Comparison of ENCODE assay signal across 7 mouse cellular contexts in the genomic region with DNA sequence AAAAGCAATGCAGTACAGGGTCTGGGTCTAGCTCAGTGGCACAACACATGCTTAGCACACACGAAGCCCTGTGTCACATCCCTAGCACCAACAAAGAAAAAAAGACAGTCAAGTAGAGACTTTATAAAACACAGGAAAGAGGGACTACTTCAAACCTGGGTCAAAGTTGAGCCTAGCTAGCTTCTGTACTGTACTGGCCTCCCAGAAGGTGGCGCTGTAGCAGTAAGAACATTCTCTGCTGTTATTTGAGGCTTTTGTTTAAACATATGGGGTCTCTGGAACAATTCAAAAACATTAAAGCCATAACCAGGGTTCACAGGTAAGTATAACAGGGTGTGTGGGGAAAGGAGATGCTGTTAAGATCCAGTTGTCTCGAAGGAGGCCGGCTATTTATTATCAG. TPM values are rescaled to one million over a fixed set of nuclear protein-coding genes. Genes with fewer than 3 reads are reported as not detected.
DNase-seq lines count a peak whose midpoint lies in the region; ATAC-seq and TF ChIP-seq lines count a peak whose summit lies in the region.

No protein-coding gene starts in this region.

- TF ChIP-seq POLR2A in CH12.LX (IDR thresholded peaks at IDR 0.05; ENCODE audit: low read depth, low read length) = no peak

- no peak overlapping the region for H3K27ac ChIP-seq in kidney, embryonic 14.5 days (ENCODE audit: low read depth, low read length)
- no peak overlapping the region for H3K27ac ChIP-seq in CH12.LX (ENCODE audit: insufficient read depth, low read depth)
- H3K27ac ChIP-seq in embryonic facial prominence, embryonic 11.5 days (replicated peaks; ENCODE audit: low read depth, low read length) = no peak overlapping the region

- DNase-seq in kidney, adult 9 months = peak; percentile 33
- DNase-seq in CH12.LX (ENCODE audit: extremely low read depth) (peak; percentile 27), MN1 (ENCODE audit: low spot score) (peak; percentile 17)
- DNase-seq in embryonic facial prominence, embryonic 11.5 days (ENCODE audit: low spot score) = peak; percentile 66
- DNase-seq in retina, postnatal 1 day = peak; percentile 55
- no peak for DNase-seq in spleen, adult 18-20 months

- dilution Hi-C loops in CH12.LX (cut with MboI; ENCODE audit: extremely low pct_ligation_motif_present, extremely low pct_unique_long_range_greater_than_20kb, low sequenced_read_pairs) = no loop called here

- in situ Hi-C loops in CH12.LX (cut with MboI; ENCODE audit: low pct_ligation_motif_present, low pct_unique_long_range_greater_than_20kb, low sequenced_read_pairs) = loop anchor here (10.0 kb wide), 1 partner anchor 50 kb away; a partner anchor contains a TSS

- no peak overlapping the region for H3K4me2 ChIP-seq in kidney, embryonic 14.5 days (replicated peaks; ENCODE audit: low read depth, low read length)
- H3K4me2 ChIP-seq in CH12.LX (ENCODE audit: insufficient read depth, low read depth, poor library complexity, severe bottlenecking) = no peak overlapping the region
- no peak overlapping the region for H3K4me2 ChIP-seq in embryonic facial prominence, embryonic 11.5 days (ENCODE audit: low read depth, low read length)

- TF ChIP-seq RAD21 in CH12.LX (IDR thresholded peaks at IDR 0.05; ENCODE audit: low read depth, low read length) = peak; percentile 52

- TF ChIP-seq EP300 in CH12.LX (IDR thresholded peaks at IDR 0.05; ENCODE audit: low read length) = no peak

- no peak for ATAC-seq in kidney, embryonic 14.5 days (ENCODE audit: low FRiP score, low TSS enrichment)
- ATAC-seq in embryonic facial prominence, embryonic 11.5 days (replicated peaks; ENCODE audit: insufficient number of reproducible peaks, low FRiP score, low TSS enrichment, low read depth) = no peak

- H3K9me3 ChIP-seq in kidney, embryonic 14.5 days (ENCODE audit: control insufficient read depth, low read length) = no peaks in the 10 kb centered on the region
- H3K9me3 ChIP-seq in CH12.LX (replicated peaks; ENCODE audit: low read length) = no peaks in the 10 kb centered on the region
- H3K9me3 ChIP-seq in embryonic facial prominence, embryonic 11.5 days (replicated peaks; ENCODE audit: control insufficient read depth, low read length) = no peaks in the 10 kb centered on the region

- H3K36me3 ChIP-seq in kidney, embryonic 14.5 days (ENCODE audit: control insufficient read depth, insufficient read depth, low read length) = no peaks in the 10 kb centered on the region
- H3K36me3 ChIP-seq in CH12.LX (replicated peaks in 1 of 2; ENCODE audit: control insufficient read depth in 1 of 2, insufficient read depth in 1 of 2, low read length in 1 of 2) = peaks cover 2 to 21% of the 10 kb centered on the region in 2 experiments
- H3K36me3 ChIP-seq in embryonic facial prominence, embryonic 11.5 days (replicated peaks; ENCODE audit: control insufficient read depth, insufficient read depth, low read depth, low read length) = no peaks in the 10 kb centered on the region

- H3K4me3 ChIP-seq in kidney, embryonic 14.5 days (ENCODE audit: low read length) = no peak overlapping the region
- no peak overlapping the region for H3K4me3 ChIP-seq in CH12.LX (replicated peaks in 1 of 3; ENCODE audit: low read depth in 2 of 3, low read length in 2 of 3, poor library complexity in 1 of 3)
- H3K4me3 ChIP-seq in embryonic facial prominence, embryonic 11.5 days (ENCODE audit: low read depth, low read length) = no peak overlapping the region

- H3K4me1 ChIP-seq in kidney, embryonic 14.5 days (ENCODE audit: control insufficient read depth, insufficient read depth, low read length) = peaks cover 14% of the 10 kb centered on the region
- H3K4me1 ChIP-seq in CH12.LX (ENCODE audit: control insufficient read depth in 1 of 2, insufficient read depth in 2 of 2) = no peaks in the 10 kb centered on the region
- no peaks in the 10 kb centered on the region for H3K4me1 ChIP-seq in embryonic facial prominence, embryonic 11.5 days (ENCODE audit: control insufficient read depth, insufficient read depth, low read length)

- WGBS in kidney, embryonic 14.5 days = 56% methylated on average over 4 of the region's 4 CpGs
- 59% methylated on average over 4 of the region's 4 CpGs for WGBS in embryonic facial prominence, embryonic 11.5 days

- no peaks in the 10 kb centered on the region for H3K27me3 ChIP-seq in kidney, embryonic 14.5 days (ENCODE audit: control insufficient read depth, insufficient read depth, low read length)
- H3K27me3 ChIP-seq in CH12.LX (replicated peaks) = no peaks in the 10 kb centered on the region
- no peaks in the 10 kb centered on the region for H3K27me3 ChIP-seq in embryonic facial prominence, embryonic 11.5 days (ENCODE audit: control insufficient read depth, insufficient read depth, low read length)

- TF ChIP-seq CTCF in CH12.LX (conservative IDR thresholded peaks at IDR 0.05 in 1 of 2, IDR thresholded peaks at IDR 0.05 in 1 of 2; ENCODE audit: low read depth in 2 of 2, low read length in 2 of 2) = peak; percentile 55 to 69; a peak in 3 of 4 replicates

- H3K79me2 ChIP-seq in CH12.LX (replicated peaks; ENCODE audit: control insufficient read depth, extremely low read depth, insufficient read depth, poor library complexity, severe bottlenecking) = no peaks in the 10 kb centered on the region

- H3K9ac ChIP-seq in kidney, embryonic 14.5 days (ENCODE audit: low read depth, low read length) = no peak overlapping the region
- H3K9ac ChIP-seq in CH12.LX (ENCODE audit: insufficient read depth, low read depth) = no peak overlapping the region
- H3K9ac ChIP-seq in embryonic facial prominence, embryonic 11.5 days (replicated peaks; ENCODE audit: low read length) = no peak overlapping the region

TF ChIP-seq in CH12.LX, 34 proteins besides CTCF, POLR2A, EP300 and RAD21:
- TF ChIP-seq SMC3 (IDR thresholded peaks at IDR 0.05; ENCODE audit: low read depth, low read length) (peak; percentile 70), MAZ (IDR thresholded peaks at IDR 0.05; ENCODE audit: low read depth, low read length) (no peak), RCOR1 (conservative IDR thresholded peaks at IDR 0.05; ENCODE audit: low read depth, low read length) (no peak)

RNA-seq across cellular contexts. Expression of a gene that starts 54.4 kb away (rescaled TPM):
- 12.7 and 17.8 TPM in 2 replicates for polyA plus RNA-seq in kidney, embryonic 14.5 days (2014; fragmentation: Nextera tagmentation; extraction: Ambion mirVana)
- total RNA-seq in CH12.LX (2012; rRNA removed) (0.13 and 0.34 TPM in 2 replicates), CH12.LX (2014; rRNA removed) (not detected in 2 replicates)
- not detected in 2 replicates for polyA plus RNA-seq in CH12.LX (2012; ENCODE audit: insufficient read length, low read depth)
- polyA plus RNA-seq in embryonic facial prominence, embryonic 11.5 days (2014; fragmentation: Nextera tagmentation; extraction: Ambion mirVana) = 12.1 and 13.1 TPM in 2 replicates

RNA-seq across cellular contexts. Expression of a gene that starts 57.9 kb away (rescaled TPM):
- 77.0 and 87.9 TPM in 2 replicates for polyA plus RNA-seq in kidney, embryonic 14.5 days (2014; fragmentation: Nextera tagmentation; extraction: Ambion mirVana)
- total RNA-seq in CH12.LX (2012; rRNA removed) (5.6 and 8.6 TPM in 2 replicates), CH12.LX (2014; rRNA removed) (2.2 and 2.8 TPM in 2 replicates)
- 1.9 and 2.0 TPM in 2 replicates for polyA plus RNA-seq in CH12.LX (2012; ENCODE audit: insufficient read length, low read depth)
- polyA plus RNA-seq in embryonic facial prominence, embryonic 11.5 days (2014; fragmentation: Nextera tagmentation; extraction: Ambion mirVana) = 71.0 and 80.3 TPM in 2 replicates

Comparison
In these comparisons a context has a peak if more than half of its experiments do, and no peak if none do; other contexts are left out.
1. DNase-seq: peak in kidney, adult 9 months (single experiment), CH12.LX (single experiment), MN1 (single experiment), embryonic facial prominence, embryonic 11.5 days (single experiment) and retina, postnatal 1 day (single experiment); none in spleen, adult 18-20 months (0 of 2).
2. RNA of a gene that starts 54.4 kb away (polyA plus RNA-seq): 12.7 to 17.8 TPM in kidney, embryonic 14.5 days and 12.1 to 13.1 TPM in embryonic facial prominence, embryonic 11.5 days; not detected in CH12.LX; every median in the first group is over 10 times any median in the second.
3. RNA of a gene that starts 57.9 kb away (polyA plus RNA-seq): 71.0 to 80.3 TPM in embryonic facial prominence, embryonic 11.5 days and 77.0 to 87.9 TPM in kidney, embryonic 14.5 days; 1.9 to 2.0 TPM in CH12.LX; every median in the first group is over 10 times any median in the second.